8 mouse cellular contexts compared by ENCODE assay signal in genomic region chr1:164247442-164247841, GRCm38 (mm10). TPM values are rescaled to one million over a fixed set of nuclear protein-coding genes. Genes with fewer than 3 reads are reported as not detected.
DNase-seq lines count a peak whose midpoint lies in the region; ATAC-seq and TF ChIP-seq lines count a peak whose summit lies in the region.

No protein-coding gene starts in this region.

- no peak for TF ChIP-seq CTCF in hindbrain, postnatal 0 days (IDR thresholded peaks at IDR 0.05; ENCODE audit: low read depth)
- no peak for TF ChIP-seq CTCF in midbrain, postnatal 0 days (IDR thresholded peaks at IDR 0.05)

- no peaks in the 10 kb centered on the region for H3K36me3 ChIP-seq in kidney, embryonic 15.5 days
- no peaks in the 10 kb centered on the region for H3K36me3 ChIP-seq in embryonic facial prominence, embryonic 12.5 days
- H3K36me3 ChIP-seq in hindbrain, postnatal 0 days (ENCODE audit: insufficient read depth, low read length): no peaks in the 10 kb centered on the region
- H3K36me3 ChIP-seq in midbrain, postnatal 0 days (ENCODE audit: insufficient read depth, low read length): no peaks in the 10 kb centered on the region

- H3K4me1 ChIP-seq in kidney, embryonic 15.5 days: peaks cover 24% of the 10 kb centered on the region
- H3K4me1 ChIP-seq in embryonic facial prominence, embryonic 12.5 days: peaks cover 19% of the 10 kb centered on the region
- peaks cover 7% of the 10 kb centered on the region; the same call in 1 of the 2 replicates for H3K4me1 ChIP-seq in hindbrain, postnatal 0 days (ENCODE audit: insufficient read depth, low read length)
- peaks cover 11% of the 10 kb centered on the region; the same call in 1 of the 2 replicates for H3K4me1 ChIP-seq in midbrain, postnatal 0 days (ENCODE audit: insufficient read depth, low read length)

- 44% methylated on average over 8 of the region's 8 CpGs for WGBS in kidney, embryonic 15.5 days
- 35% methylated on average over 8 of the region's 8 CpGs for WGBS in embryonic facial prominence, embryonic 12.5 days
- WGBS in hindbrain, postnatal 0 days: 32% methylated on average over 8 of the region's 8 CpGs
- 36% methylated on average over 8 of the region's 8 CpGs for WGBS in midbrain, postnatal 0 days

- no peak for DNase-seq in kidney, adult 18-20 months
- no peak for DNase-seq in hindbrain, postnatal 0 days (ENCODE audit: low spot score)
- no peak for DNase-seq in midbrain, postnatal 0 days (ENCODE audit: low spot score)
- no peak for DNase-seq in layer of hippocampus, postnatal 36 days
- DNase-seq in embryo, embryonic 11 days: no peak
- no peak for DNase-seq in B cell, adult 2 months

- no peaks in the 10 kb centered on the region for H3K27me3 ChIP-seq in kidney, embryonic 15.5 days
- H3K27me3 ChIP-seq in embryonic facial prominence, embryonic 12.5 days: no peaks in the 10 kb centered on the region
- H3K27me3 ChIP-seq in hindbrain, postnatal 0 days (ENCODE audit: insufficient read depth, low read length): no peaks in the 10 kb centered on the region
- H3K27me3 ChIP-seq in midbrain, postnatal 0 days (ENCODE audit: insufficient read depth, low read length): no peaks in the 10 kb centered on the region

- no peak overlapping the region for H3K27ac ChIP-seq in kidney, embryonic 15.5 days
- no peak overlapping the region for H3K27ac ChIP-seq in embryonic facial prominence, embryonic 12.5 days
- H3K27ac ChIP-seq in hindbrain, postnatal 0 days: 0 out of 2 replicates have a peak overlapping the region, but pooled peaks have one; percentile 76
- H3K27ac ChIP-seq in midbrain, postnatal 0 days (ENCODE audit: low read depth, low read length): peak overlapping the region; percentile 75; the same call in 1 of the 2 replicates

- H3K4me2 ChIP-seq in kidney, embryonic 15.5 days: peak overlapping the region; percentile 66
- H3K4me2 ChIP-seq in embryonic facial prominence, embryonic 12.5 days (replicated peaks): peak overlapping the region; percentile 58; the same call in 1 of the 2 replicates
- H3K4me2 ChIP-seq in hindbrain, postnatal 0 days (ENCODE audit: low read depth, low read length): peak overlapping the region; percentile 72; the same call in 1 of the 2 replicates
- H3K4me2 ChIP-seq in midbrain, postnatal 0 days (ENCODE audit: low read depth, low read length, poor library complexity, severe bottlenecking): peak overlapping the region; percentile 77; the same call in 1 of the 2 replicates

- peak overlapping the region; percentile 62; the same call in 1 of the 2 replicates for H3K4me3 ChIP-seq in kidney, embryonic 15.5 days (replicated peaks)
- H3K4me3 ChIP-seq in embryonic facial prominence, embryonic 12.5 days: no peak overlapping the region; the same call in 1 of the 2 replicates
- H3K4me3 ChIP-seq in hindbrain, postnatal 0 days (ENCODE audit: low read length): no peak overlapping the region
- peak overlapping the region; percentile 66; the same call in 1 of the 2 replicates for H3K4me3 ChIP-seq in midbrain, postnatal 0 days (ENCODE audit: low read depth, low read length)

- ATAC-seq in kidney, embryonic 15.5 days (replicated peaks; ENCODE audit: low FRiP score): no peak
- no peak for ATAC-seq in embryonic facial prominence, embryonic 12.5 days (ENCODE audit: insufficient number of reproducible peaks, insufficient read depth, low FRiP score, low TSS enrichment)
- no peak for ATAC-seq in hindbrain, postnatal 0 days
- no peak for ATAC-seq in midbrain, postnatal 0 days (ENCODE audit: low FRiP score)

- no peaks in the 10 kb centered on the region for H3K9me3 ChIP-seq in kidney, embryonic 15.5 days (replicated peaks)
- H3K9me3 ChIP-seq in embryonic facial prominence, embryonic 12.5 days: no peaks in the 10 kb centered on the region
- H3K9me3 ChIP-seq in hindbrain, postnatal 0 days (ENCODE audit: low read length): no peaks in the 10 kb centered on the region
- H3K9me3 ChIP-seq in midbrain, postnatal 0 days (ENCODE audit: low read length): no peaks in the 10 kb centered on the region

- H3K9ac ChIP-seq in kidney, embryonic 15.5 days: peak overlapping the region; percentile 61; the same call in 1 of the 2 replicates
- H3K9ac ChIP-seq in embryonic facial prominence, embryonic 12.5 days: 0 out of 2 replicates have a peak overlapping the region, but pooled peaks have one; percentile 24
- H3K9ac ChIP-seq in hindbrain, postnatal 0 days (replicated peaks; ENCODE audit: low read length): peak overlapping the region; percentile 53; the same call in 1 of the 2 replicates
- no peak overlapping the region for H3K9ac ChIP-seq in midbrain, postnatal 0 days (replicated peaks; ENCODE audit: low read length, poor library complexity, severe bottlenecking)

RNA-seq across cellular contexts. Expression of gene Slc19a2, which starts 1.4 kb away (rescaled TPM):
- 9.1 and 10.4 TPM in 2 replicates for polyA plus RNA-seq in kidney, embryonic 15.5 days (2015; fragmentation: Nextera tagmentation; extraction: Ambion mirVana)
- 10.1 and 11.7 TPM in 2 replicates for polyA plus RNA-seq in embryonic facial prominence, embryonic 12.5 days (2016; fragmentation: Nextera tagmentation; extraction: Ambion mirVana)
- total RNA-seq in hindbrain, postnatal 0 days (2014; rRNA removed): 19.3 and 21.0 TPM in 2 replicates
- polyA plus RNA-seq in hindbrain, postnatal 0 days (2015; fragmentation: Nextera tagmentation; extraction: Ambion mirVana): 9.7 and 10.3 TPM in 2 replicates
- total RNA-seq in midbrain, postnatal 0 days (2014; rRNA removed): 17.0 and 20.2 TPM in 2 replicates
- 7.4 and 8.4 TPM in 2 replicates for polyA plus RNA-seq in midbrain, postnatal 0 days (2015; fragmentation: Nextera tagmentation; extraction: Ambion mirVana)
- 10 to 100 TPM; 12.8 to 15.6 TPM for total RNA-seq in layer of hippocampus, postnatal 36 days (2021)

RNA-seq across cellular contexts. Expression of gene Ccdc181, which starts 27.9 kb away (rescaled TPM):
- polyA plus RNA-seq in kidney, embryonic 15.5 days (2015; fragmentation: Nextera tagmentation; extraction: Ambion mirVana): 11.0 and 11.4 TPM in 2 replicates
- 7.4 and 8.3 TPM in 2 replicates for polyA plus RNA-seq in embryonic facial prominence, embryonic 12.5 days (2016; fragmentation: Nextera tagmentation; extraction: Ambion mirVana)
- total RNA-seq in hindbrain, postnatal 0 days (2014; rRNA removed): 5.8 and 6.4 TPM in 2 replicates
- polyA plus RNA-seq in hindbrain, postnatal 0 days (2015; fragmentation: Nextera tagmentation; extraction: Ambion mirVana): 24.6 and 25.0 TPM in 2 replicates
- 12.6 and 20.9 TPM in 2 replicates for total RNA-seq in midbrain, postnatal 0 days (2014; rRNA removed)
- polyA plus RNA-seq in midbrain, postnatal 0 days (2015; fragmentation: Nextera tagmentation; extraction: Ambion mirVana): 27.2 and 29.0 TPM in 2 replicates
- total RNA-seq in layer of hippocampus, postnatal 36 days (2021): 10 to 100 TPM; 21.1 to 21.8 TPM

RNA-seq across cellular contexts. Expression of gene Nme7, which starts 56.5 kb away (rescaled TPM):
- 48.6 and 51.2 TPM in 2 replicates for polyA plus RNA-seq in kidney, embryonic 15.5 days (2015; fragmentation: Nextera tagmentation; extraction: Ambion mirVana)
- polyA plus RNA-seq in embryonic facial prominence, embryonic 12.5 days (2016; fragmentation: Nextera tagmentation; extraction: Ambion mirVana): 36.5 and 41.0 TPM in 2 replicates
- 12.4 and 19.7 TPM in 2 replicates for total RNA-seq in hindbrain, postnatal 0 days (2014; rRNA removed)
- polyA plus RNA-seq in hindbrain, postnatal 0 days (2015; fragmentation: Nextera tagmentation; extraction: Ambion mirVana): 24.8 and 30.1 TPM in 2 replicates
- total RNA-seq in midbrain, postnatal 0 days (2014; rRNA removed): 17.6 and 18.5 TPM in 2 replicates
- polyA plus RNA-seq in midbrain, postnatal 0 days (2015; fragmentation: Nextera tagmentation; extraction: Ambion mirVana): 25.8 and 27.5 TPM in 2 replicates
- 10 to 100 TPM; 24.6 to 26.1 TPM for total RNA-seq in layer of hippocampus, postnatal 36 days (2021)

RNA-seq across cellular contexts. Expression of gene Blzf1, which starts 59.8 kb away (rescaled TPM):
- 30.9 and 32.7 TPM in 2 replicates for polyA plus RNA-seq in kidney, embryonic 15.5 days (2015; fragmentation: Nextera tagmentation; extraction: Ambion mirVana)
- polyA plus RNA-seq in embryonic facial prominence, embryonic 12.5 days (2016; fragmentation: Nextera tagmentation; extraction: Ambion mirVana): 28.7 and 29.5 TPM in 2 replicates
- 9.1 and 10.8 TPM in 2 replicates for total RNA-seq in hindbrain, postnatal 0 days (2014; rRNA removed)
- 26.1 and 26.6 TPM in 2 replicates for polyA plus RNA-seq in hindbrain, postnatal 0 days (2015; fragmentation: Nextera tagmentation; extraction: Ambion mirVana)
- total RNA-seq in midbrain, postnatal 0 days (2014; rRNA removed): 12.1 and 16.7 TPM in 2 replicates
- polyA plus RNA-seq in midbrain, postnatal 0 days (2015; fragmentation: Nextera tagmentation; extraction: Ambion mirVana): 22.5 and 23.0 TPM in 2 replicates
- 10 to 100 TPM; 23.0 to 23.4 TPM for total RNA-seq in layer of hippocampus, postnatal 36 days (2021)

Comparison
In these comparisons a context has a peak if more than half of its experiments do, and no peak if none do; other contexts are left out.
1. H3K27ac ChIP-seq: peak in hindbrain, postnatal 0 days (single experiment) and midbrain, postnatal 0 days (single experiment); none in kidney, embryonic 15.5 days (single experiment) and embryonic facial prominence, embryonic 12.5 days (single experiment).
2. H3K4me3 ChIP-seq: peak in kidney, embryonic 15.5 days (single experiment) and midbrain, postnatal 0 days (single experiment); none in embryonic facial prominence, embryonic 12.5 days (single experiment) and hindbrain, postnatal 0 days (single experiment).
3. Peak in every context shown above with its lines, with median percentiles within 50 percentile points of each other: H3K4me2 ChIP-seq.